Mouse (Mus musculus) lung, embryonic 16.5 days (tissue): ENCODE results near the gene Adamtsl1. TPM values are rescaled to one million over a fixed set of nuclear protein-coding genes. Genes with fewer than 3 reads are reported as not detected.

Experiments used
- ATAC-seq: fragments of 200-750 bp; cut with Nextera tagmentation; 2 replicates; pipeline ENCODE4 v1.8.0; 2017; ENCODE audit warnings: low read depth, mild to moderate bottlenecking, moderate library complexity
- H3K27ac ChIP-seq: fragments of 300-500 bp; sonication (generic); 2 replicates; pipeline ENCODE4 v1.5.1; 2014; ENCODE audit warnings: mild to moderate bottlenecking, control low read depth, low read length
- H3K27me3 ChIP-seq: fragments of 300-500 bp; sonication (generic); 2 replicates; pipeline ENCODE4 v1.6.1; 2014; ENCODE audit warnings: low read depth, low read length, mixed read lengths; ENCODE audit not compliant: control insufficient read depth, insufficient read depth
- H3K36me3 ChIP-seq: fragments of 300-500 bp; sonication (generic); 2 replicates; pipeline ENCODE4 v1.6.1; 2014; ENCODE audit warnings: low read length; ENCODE audit not compliant: control insufficient read depth, insufficient read depth
- H3K4me1 ChIP-seq: fragments of 300-500 bp; sonication (generic); replicated peaks from 2 replicates; pipeline ENCODE4 v1.6.1; 2014; ENCODE audit warnings: low read length, mixed read lengths; ENCODE audit not compliant: control insufficient read depth, insufficient read depth
- H3K4me2 ChIP-seq: fragments of 300-500 bp; sonication (generic); 2 replicates; pipeline ENCODE4 v1.6.1; 2014; ENCODE audit warnings: low read depth, low read length, control low read depth
- H3K4me3 ChIP-seq: fragments of 300-500 bp; sonication (generic); 2 replicates; pipeline ENCODE4 v1.5.1; 2014; ENCODE audit warnings: mild to moderate bottlenecking, low read length, control low read depth
- H3K9ac ChIP-seq: fragments of 300-500 bp; sonication (generic); 2 replicates; pipeline ENCODE4 v1.6.1; 2014; ENCODE audit warnings: low read length, control low read depth
- H3K9me3 ChIP-seq: fragments of 300-500 bp; sonication (generic); 2 replicates; pipeline ENCODE4 v1.6.1; 2016; ENCODE audit warnings: low read length; ENCODE audit not compliant: control insufficient read depth
- WGBS: fragments of 180-500 bp; shearing (Covaris S2); extraction: QIAGEN DNeasy Blood & Tissue Kit; methylation state at CpG from one replicate; pipeline ENCODE4 v1.1.7; 2014; 5-methylcytosine and 5-hydroxymethylcytosine counted together
- polyA plus RNA-seq: library from polyadenylated mRNA; unstranded; fragments of >200 nt; fragmentation: Nextera tagmentation; extraction: Ambion mirVana; gene quantifications from 2 replicates; pipeline ENCODE4 v1.2.1, GENCODE M21; 2015

The Adamtsl1 gene
- polyA plus RNA-seq, 1 experiment from 2014 or later = 16.9 TPM

DNA sequence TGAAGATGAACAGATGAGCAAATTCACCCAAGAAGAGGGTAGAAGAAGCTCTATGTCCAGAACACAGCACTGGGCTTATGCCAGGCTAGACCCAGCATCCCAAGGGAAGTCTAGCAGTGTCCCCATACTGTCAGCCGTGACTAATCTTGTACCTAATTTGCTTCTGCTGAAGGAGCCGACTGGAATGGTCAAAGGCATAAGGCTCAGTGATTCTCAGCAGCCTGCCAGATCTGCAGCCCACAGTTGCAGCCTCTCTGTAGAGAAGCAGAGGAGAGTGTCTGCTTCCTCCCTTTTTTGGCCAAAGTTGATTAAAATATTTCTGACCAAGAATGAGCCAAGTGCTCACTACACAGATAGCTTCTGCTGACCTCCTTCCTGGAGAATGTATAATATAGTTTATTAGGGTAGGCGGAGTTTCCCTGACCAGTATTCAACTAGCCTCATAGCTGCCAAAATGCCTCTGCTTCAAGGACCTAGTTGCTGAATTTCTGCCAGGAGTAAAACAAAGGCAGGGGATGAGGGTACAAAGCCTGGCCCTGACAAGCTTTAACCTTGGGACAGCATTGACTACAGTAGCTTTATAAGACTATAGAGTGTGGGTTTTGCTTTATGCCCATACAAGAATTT is 804.1 kb downstream of the Adamtsl1 start:
- no peaks in the 10 kb centered on the region for H3K36me3 ChIP-seq
- H3K9me3 ChIP-seq = no peaks in the 10 kb centered on the region
- WGBS = 48% methylated on average over 3 of the region's 3 CpGs
- H3K9ac ChIP-seq = no peak overlapping the region
- peaks cover 22% of the 10 kb centered on the region for H3K4me1 ChIP-seq
- peak; percentile 55 for ATAC-seq
- no peak overlapping the region for H3K4me2 ChIP-seq
- no peaks in the 10 kb centered on the region for H3K27me3 ChIP-seq
- H3K4me3 ChIP-seq = no peak overlapping the region
- peak overlapping the region; percentile 70 for H3K27ac ChIP-seq

DNA sequence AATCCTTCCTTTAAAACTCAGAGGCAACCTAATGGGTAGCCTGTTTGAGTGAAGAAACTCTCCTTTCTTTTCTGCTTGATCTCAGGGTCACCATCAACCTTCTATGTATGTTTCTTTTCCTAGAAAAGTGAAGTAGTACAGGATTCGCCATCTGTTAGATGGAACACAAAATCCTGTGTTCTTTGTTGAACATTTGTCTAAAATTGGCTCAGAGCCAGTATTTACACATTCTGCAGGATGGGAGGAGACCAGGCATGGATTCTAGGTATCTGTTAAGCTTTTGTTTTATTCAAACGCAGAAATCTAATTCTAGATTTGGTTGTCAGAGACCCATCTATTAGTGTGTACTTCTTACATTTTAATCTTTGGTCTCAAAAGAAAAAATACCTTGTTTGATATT is 811.4 kb downstream of the Adamtsl1 start:
- 27% methylated on average over 2 of the region's 2 CpGs for WGBS
- ATAC-seq = no peak
- no peak overlapping the region for H3K27ac ChIP-seq

DNA sequence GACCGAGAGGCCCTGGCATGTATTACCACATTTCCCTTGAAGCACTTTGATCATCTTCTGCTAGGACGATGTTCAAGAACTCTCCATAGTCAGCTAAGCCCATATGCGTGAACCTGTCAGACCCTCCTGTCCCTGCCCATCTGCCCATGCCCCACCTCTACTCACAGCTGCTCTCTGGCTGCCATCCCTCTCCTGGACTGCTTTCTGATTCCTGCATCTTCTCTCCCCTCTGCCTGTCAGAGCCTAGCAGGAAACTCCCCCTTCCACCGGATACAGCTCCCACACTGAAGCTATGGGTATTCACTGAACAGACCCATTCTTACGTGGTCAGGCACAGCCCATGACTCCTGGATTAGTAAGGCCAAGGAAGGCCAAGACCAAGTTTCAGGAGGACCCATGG is 812.0 kb downstream of the Adamtsl1 start:
- H3K9me3 ChIP-seq = no peaks in the 10 kb centered on the region
- 59% methylated on average over 5 of the region's 5 CpGs for WGBS
- no peak overlapping the region for H3K27ac ChIP-seq
- H3K4me1 ChIP-seq = peaks cover 13% of the 10 kb centered on the region; the same call in 1 of the 2 replicates
- no peak overlapping the region for H3K4me3 ChIP-seq
- no peak overlapping the region for H3K9ac ChIP-seq
- no peaks in the 10 kb centered on the region for H3K36me3 ChIP-seq
- H3K4me2 ChIP-seq = no peak overlapping the region
- H3K27me3 ChIP-seq = no peaks in the 10 kb centered on the region
- peak; percentile 20; the same call in 1 of the 2 replicates for ATAC-seq

More for the DNA sequence above, 811.4 kb downstream of the Adamtsl1 start:
- no peaks in the 10 kb centered on the region for H3K9me3 ChIP-seq
- H3K4me3 ChIP-seq = no peak overlapping the region
- H3K4me2 ChIP-seq = no peak overlapping the region
- H3K27me3 ChIP-seq = no peaks in the 10 kb centered on the region
- peaks cover 13% of the 10 kb centered on the region; the same call in 1 of the 2 replicates for H3K4me1 ChIP-seq
- H3K9ac ChIP-seq = no peak overlapping the region
- no peaks in the 10 kb centered on the region for H3K36me3 ChIP-seq

DNA sequence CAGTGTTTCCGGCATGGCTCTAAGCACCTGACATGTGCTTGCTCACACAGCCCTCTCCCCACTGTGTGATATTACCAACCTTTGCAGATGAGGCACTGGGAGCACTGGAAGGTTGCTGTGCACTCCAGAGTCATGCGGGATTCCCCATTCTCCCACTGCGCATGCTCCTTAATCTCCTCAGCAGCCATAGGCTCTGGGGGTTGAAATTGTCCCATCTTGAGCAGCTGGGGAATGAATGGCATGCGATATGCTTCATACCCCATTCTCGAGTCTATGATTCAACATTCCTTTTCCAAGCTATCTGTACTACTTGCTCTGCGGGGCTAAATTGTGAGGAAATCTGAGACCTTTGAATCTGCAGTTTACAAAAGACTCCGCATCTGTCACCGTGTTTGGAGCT is 812.7 kb downstream of the Adamtsl1 start:
- H3K27me3 ChIP-seq = no peaks in the 10 kb centered on the region
- no peak overlapping the region for H3K4me3 ChIP-seq
- peak; percentile 68; the same call in 1 of the 2 replicates for ATAC-seq
- H3K4me1 ChIP-seq = peaks cover 13% of the 10 kb centered on the region; the same call in 1 of the 2 replicates
- H3K9ac ChIP-seq = no peak overlapping the region
- 41% methylated on average over 8 of the region's 8 CpGs for WGBS
- no peaks in the 10 kb centered on the region for H3K36me3 ChIP-seq
- no peak overlapping the region for H3K27ac ChIP-seq
- no peak overlapping the region for H3K4me2 ChIP-seq
- H3K9me3 ChIP-seq = no peaks in the 10 kb centered on the region

DNA sequence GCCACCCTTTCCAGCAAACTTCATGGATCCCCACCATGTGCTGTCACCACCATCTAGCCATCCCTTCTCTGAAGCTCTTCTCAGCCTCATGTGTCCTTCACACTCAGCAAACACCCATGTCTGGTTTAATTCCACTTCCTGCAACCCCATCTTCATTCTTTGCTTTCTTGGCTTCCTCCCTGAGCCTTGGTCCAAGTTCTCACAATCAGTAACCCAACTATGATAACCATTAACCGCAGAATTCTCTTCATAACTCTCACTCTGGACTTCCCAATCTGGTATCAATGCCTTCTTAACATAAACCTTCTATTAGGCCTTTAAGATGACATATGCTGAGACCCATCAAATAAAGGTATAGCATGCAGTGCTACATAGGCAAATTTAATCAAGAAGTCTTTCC is 815.5 kb downstream of the Adamtsl1 start:
- Histone ChIP-seq H3K4me3 (no peak overlapping the region), H3K4me2 (no peak overlapping the region), H3K4me1 (peaks cover 13% of the 10 kb centered on the region; the same call in 1 of the 2 replicates), H3K9me3 (no peaks in the 10 kb centered on the region), H3K27me3 (no peaks in the 10 kb centered on the region), H3K36me3 (no peaks in the 10 kb centered on the region), H3K27ac (no peak overlapping the region), H3K9ac (no peak overlapping the region)
- ATAC-seq = no peak
- 92% methylated on average over 1 of the region's 1 CpGs for WGBS

DNA sequence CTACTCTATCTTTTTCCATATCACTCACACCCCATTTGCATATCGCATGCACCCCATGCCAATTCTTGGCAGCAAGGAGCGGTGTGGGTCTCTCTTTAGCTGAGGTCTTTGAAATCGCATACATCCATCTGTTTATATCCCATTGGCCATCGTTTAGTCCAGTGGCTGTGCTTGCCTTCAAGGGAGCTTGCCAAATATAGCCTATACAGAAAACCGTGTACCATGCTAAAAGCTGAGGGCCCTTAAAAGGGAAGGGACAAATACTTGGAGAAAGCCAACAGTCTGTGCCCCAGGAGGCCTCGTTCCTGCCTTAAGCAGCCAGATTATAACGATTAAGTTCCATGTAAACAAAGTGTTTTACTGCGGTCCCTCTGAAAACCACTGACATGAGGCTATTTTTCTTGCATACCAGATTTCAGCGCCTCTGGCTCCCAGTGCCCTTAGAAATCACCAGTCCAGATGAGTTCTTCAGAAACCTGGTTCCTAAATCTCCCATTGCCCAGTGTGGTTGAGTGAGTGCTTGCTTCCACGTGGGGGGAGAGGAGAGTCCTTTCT is 822.0 kb downstream of the Adamtsl1 start:
- Histone ChIP-seq H3K9me3 (no peaks in the 10 kb centered on the region), H3K27ac (no peak overlapping the region)
- peak; percentile 54; the same call in 1 of the 2 replicates for ATAC-seq

DNA sequence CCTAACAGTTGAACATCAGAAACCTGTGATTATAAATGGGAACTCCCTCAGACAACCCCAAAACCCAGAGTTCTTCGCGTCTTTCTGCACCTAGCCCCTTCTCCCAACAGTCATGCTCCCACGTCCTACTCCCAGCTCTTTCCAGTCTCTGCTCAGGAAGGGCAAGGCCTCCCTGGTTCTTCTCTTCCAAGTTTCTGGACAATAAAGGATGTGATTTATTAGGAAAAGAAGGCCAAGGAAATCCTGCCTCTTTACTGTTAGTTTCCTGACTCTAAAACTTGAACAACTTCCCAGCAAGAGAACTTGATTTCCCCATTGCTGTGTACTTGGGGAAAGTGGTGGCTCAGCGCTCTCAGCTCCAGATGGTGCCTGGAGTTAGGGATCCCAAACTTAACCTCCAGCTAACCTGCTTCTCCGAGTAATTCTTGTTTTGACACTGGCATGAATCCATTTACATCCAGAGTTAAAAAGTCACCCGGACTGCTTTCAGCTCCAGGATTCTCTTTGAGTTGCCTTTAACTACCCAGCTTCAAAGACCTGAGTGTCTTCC is 823.3 kb downstream of the Adamtsl1 start:
- Histone ChIP-seq H3K4me1 (peaks cover 12% of the 10 kb centered on the region), H3K4me3 (no peak overlapping the region), H3K27me3 (no peaks in the 10 kb centered on the region), H3K9ac (no peak overlapping the region), H3K9me3 (no peaks in the 10 kb centered on the region), H3K27ac (no peak overlapping the region), H3K4me2 (no peak overlapping the region), H3K36me3 (no peaks in the 10 kb centered on the region)
- 62% methylated on average over 6 of the region's 6 CpGs for WGBS
- ATAC-seq = no peak

More for the DNA sequence above, 822.0 kb downstream of the Adamtsl1 start:
- H3K4me2 ChIP-seq = no peak overlapping the region
- peaks cover 12% of the 10 kb centered on the region for H3K4me1 ChIP-seq
- no peak overlapping the region for H3K9ac ChIP-seq
- no peaks in the 10 kb centered on the region for H3K27me3 ChIP-seq
- WGBS = 21% methylated on average over 10 of the region's 10 CpGs
- H3K4me3 ChIP-seq = no peak overlapping the region
- H3K36me3 ChIP-seq = no peaks in the 10 kb centered on the region

DNA sequence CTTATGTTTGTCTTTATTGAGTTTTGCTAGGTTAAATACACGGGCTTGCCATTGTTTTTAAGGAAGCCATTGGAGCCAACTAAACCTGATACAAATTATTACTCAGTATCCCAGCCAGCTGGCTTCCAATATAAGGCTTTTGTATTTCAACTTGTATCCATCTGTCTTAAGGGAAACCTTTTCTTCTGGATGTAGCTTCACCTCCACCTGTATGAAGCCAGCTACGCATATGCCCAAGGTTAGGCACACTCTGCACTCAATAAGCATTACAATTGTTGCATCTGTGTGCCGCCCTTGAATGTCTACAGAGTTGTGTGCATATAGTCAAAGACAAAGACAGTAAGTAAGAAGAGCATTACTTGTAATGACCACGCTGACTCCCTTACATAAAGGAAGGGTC is 835.4 kb downstream of the Adamtsl1 start:
- H3K4me1 ChIP-seq = no peaks in the 10 kb centered on the region
- no peak for ATAC-seq
- WGBS = 82% methylated on average over 4 of the region's 4 CpGs
- H3K27ac ChIP-seq = no peak overlapping the region
- H3K4me2 ChIP-seq = no peak overlapping the region
- no peak overlapping the region for H3K4me3 ChIP-seq
- no peak overlapping the region for H3K9ac ChIP-seq
- H3K9me3 ChIP-seq = no peaks in the 10 kb centered on the region
- H3K27me3 ChIP-seq = no peaks in the 10 kb centered on the region
- H3K36me3 ChIP-seq = no peaks in the 10 kb centered on the region

DNA sequence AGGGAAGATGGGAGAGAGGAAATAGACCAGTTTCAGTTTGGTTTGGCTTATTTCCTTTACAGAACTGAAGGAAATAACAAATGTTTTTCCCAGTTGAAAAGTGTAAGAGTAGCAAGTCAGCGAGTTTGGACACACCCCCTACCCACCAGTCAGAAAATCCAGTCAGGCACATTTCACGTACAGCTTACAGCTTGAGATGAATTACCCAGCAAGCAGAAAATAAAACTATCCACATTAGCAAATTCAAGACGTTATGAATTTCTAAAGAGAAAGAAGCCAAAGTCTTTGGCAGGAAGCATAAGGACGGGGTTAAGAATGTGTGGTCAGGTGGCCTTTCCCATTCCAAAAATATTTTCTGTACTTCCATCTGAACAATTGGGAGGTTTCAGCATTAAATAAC is 838.1 kb downstream of the Adamtsl1 start:
- Histone ChIP-seq H3K9me3 (no peaks in the 10 kb centered on the region), H3K4me1 (no peaks in the 10 kb centered on the region), H3K4me3 (no peak overlapping the region), H3K4me2 (no peak overlapping the region), H3K9ac (no peak overlapping the region), H3K27me3 (no peaks in the 10 kb centered on the region), H3K36me3 (no peaks in the 10 kb centered on the region), H3K27ac (no peak overlapping the region)
- WGBS = 38% methylated on average over 4 of the region's 4 CpGs
- no peak for ATAC-seq
